Mouse (Mus musculus) kidney, adult 2 months (tissue): Measurements from ENCODE around the gene Fig4. TPM values are rescaled to one million over a fixed set of nuclear protein-coding genes. Genes with fewer than 3 reads are reported as not detected.

Source experiments
- DNase-seq: peaks from one replicate; pipeline ENCODE4 v3.0.0; 2021
- H3K27ac ChIP-seq: fragments of 200-500 bp; 2 replicates; pipeline ENCODE4 v1.5.1; 2012; ENCODE audit warnings: low read depth, low read length, control low read depth, inconsistent platforms; ENCODE audit not compliant: insufficient read depth
- H3K27me3 ChIP-seq: fragments of 200-500 bp; replicated peaks from 2 replicates; pipeline ENCODE4 v1.6.1; 2012; ENCODE audit warnings: mild to moderate bottlenecking, moderate library complexity, low read length, inconsistent platforms; ENCODE audit not compliant: control insufficient read depth, insufficient read depth
- H3K36me3 ChIP-seq: fragments of 200-500 bp; 2 replicates; pipeline ENCODE4 v1.6.1; 2012; ENCODE audit warnings: mild to moderate bottlenecking, moderate library complexity, low read length, inconsistent platforms; ENCODE audit not compliant: control insufficient read depth, insufficient read depth
- H3K4me1 ChIP-seq: fragments of 200-500 bp; 2 replicates; pipeline ENCODE4 v1.6.1; 2011; ENCODE audit warnings: low read length; ENCODE audit not compliant: control insufficient read depth, insufficient read depth
- H3K4me3 ChIP-seq: fragments of 200-500 bp; 2 replicates; pipeline ENCODE4 v1.5.1; 2011; ENCODE audit warnings: mild to moderate bottlenecking, low read depth, low read length, control low read depth; ENCODE audit not compliant: insufficient read depth
- CTCF ChIP-seq: fragments of 200-500 bp; conservative IDR thresholded peaks from 2 replicates; pipeline ENCODE4 v1.5.1; 2011; ENCODE audit warnings: low read depth, mild to moderate bottlenecking, control low read depth, low read length, moderate library complexity, mixed read lengths; ENCODE audit not compliant: insufficient read depth, insufficient read length
- POLR2A ChIP-seq: fragments of 200-500 bp; IDR thresholded peaks from one replicate; pipeline ENCODE4 v1.6.1; 2011; ENCODE audit warnings: low read depth, low read length, control low read depth
- WGBS: fragments of 180-500 bp; shearing (Covaris S2); methylation state at CpG from one replicate; pipeline ENCODE4 v1.1.7; 2018; 5-methylcytosine and 5-hydroxymethylcytosine counted together
- polyA plus RNA-seq: library from polyadenylated mRNA; depleted of rRNA; stranded (reverse); fragments of >200 nt; gene quantifications from 2 replicates; pipeline ENCODE4 v1.2.3, GENCODE M21; 2012

The Fig4 gene
- polyA plus RNA-seq, 1 experiment: 13.4 TPM

DNA sequence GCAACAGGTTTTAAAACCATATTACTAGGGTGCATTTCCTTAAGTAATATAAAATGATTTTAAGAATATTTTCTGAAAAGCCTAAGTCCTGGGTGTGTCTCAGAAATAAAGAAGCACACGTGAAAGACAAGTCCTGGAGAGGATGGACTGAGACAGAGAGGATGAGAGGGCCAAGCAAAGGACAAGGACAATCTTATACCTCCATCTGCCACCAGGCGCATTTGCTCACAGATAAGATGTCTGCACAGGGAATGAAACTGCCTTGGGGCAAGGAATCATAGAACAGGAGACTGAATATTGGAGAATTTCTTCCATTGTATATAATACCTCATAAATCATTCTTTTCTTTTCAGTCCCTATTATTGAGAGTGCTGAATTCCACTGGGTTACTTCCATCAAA is 67.0 kb downstream of the Fig4 start:
- Histone ChIP-seq H3K36me3 (no peaks in the 10 kb centered on the region), H3K4me3 (no peak overlapping the region), H3K4me1 (no peaks in the 10 kb centered on the region), H3K27me3 (no peaks in the 10 kb centered on the region), H3K27ac (no peak overlapping the region)
- TF ChIP-seq POLR2A: no peak
- no peak for TF ChIP-seq CTCF
- WGBS: 88% methylated on average over 2 of the region's 2 CpGs
- DNase-seq: no peak

DNA sequence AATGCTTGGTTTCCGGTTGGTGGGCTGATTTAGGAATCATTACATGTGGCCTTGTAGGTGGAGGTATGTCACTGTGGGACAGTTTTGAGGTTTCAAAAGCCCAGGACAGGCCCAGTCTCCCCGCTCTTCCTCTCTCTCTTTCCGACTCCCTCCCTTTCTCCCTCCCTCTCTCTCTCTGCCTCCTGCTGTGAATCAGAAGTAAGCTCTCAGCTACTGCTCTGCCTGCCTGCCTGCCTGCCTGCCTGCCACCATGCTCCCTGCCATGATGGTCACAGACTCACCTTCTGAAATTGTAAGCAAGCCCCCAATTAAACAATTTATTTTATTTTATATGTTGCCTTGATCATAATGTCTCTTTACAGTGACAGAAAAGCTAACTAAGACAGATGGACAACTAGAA is 67.5 kb downstream of the Fig4 start:
- WGBS: 94% methylated on average over 3 of the region's 3 CpGs

DNA sequence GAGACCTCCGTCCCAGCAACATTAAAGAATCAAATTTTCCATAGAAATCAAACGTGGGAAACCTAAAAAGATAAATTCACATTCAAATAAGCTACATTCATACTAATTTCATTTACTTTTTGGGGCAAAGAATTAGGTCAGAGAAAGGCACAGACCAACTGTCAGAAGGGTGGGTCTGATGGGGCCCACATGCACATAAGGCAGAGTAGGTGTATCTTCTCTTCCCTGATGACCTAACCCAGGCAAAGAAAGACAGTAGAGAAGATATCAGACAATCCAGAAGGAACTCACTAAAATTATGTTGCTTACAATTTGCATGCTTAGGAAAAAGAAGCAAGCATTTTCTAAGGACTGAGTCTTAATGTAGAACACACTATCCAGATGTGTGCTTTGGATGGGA is 67.9 kb downstream of the Fig4 start:
- no peak for DNase-seq
- Histone ChIP-seq H3K4me3 (no peak overlapping the region), H3K27me3 (no peaks in the 10 kb centered on the region), H3K27ac (no peak overlapping the region), H3K4me1 (no peaks in the 10 kb centered on the region), H3K36me3 (no peaks in the 10 kb centered on the region)
- TF ChIP-seq CTCF (no peak), POLR2A (no peak)
- WGBS: 92% methylated on average over 2 of the region's 2 CpGs

More for the DNA sequence above, 67.5 kb downstream of the Fig4 start:
- Histone ChIP-seq H3K4me1 (no peaks in the 10 kb centered on the region), H3K27ac (no peak overlapping the region), H3K27me3 (no peaks in the 10 kb centered on the region), H3K4me3 (no peak overlapping the region), H3K36me3 (no peaks in the 10 kb centered on the region)
- TF ChIP-seq POLR2A (no peak), CTCF (no peak)
- no peak for DNase-seq

- no peak for TF ChIP-seq CTCF
- TF ChIP-seq POLR2A: no peak
- H3K27ac ChIP-seq: no peak overlapping the region
- no peak for DNase-seq
- 75% methylated on average over 9 of the region's 9 CpGs for WGBS
- no peaks in the 10 kb centered on the region for H3K27me3 ChIP-seq
- no peaks in the 10 kb centered on the region for H3K36me3 ChIP-seq
- no peaks in the 10 kb centered on the region for H3K4me1 ChIP-seq
- H3K4me3 ChIP-seq: no peak overlapping the region
Observed at GRCm38 (mm10) chr10:41234552-41234951, 68.5 kb downstream of the Fig4 start.

DNA sequence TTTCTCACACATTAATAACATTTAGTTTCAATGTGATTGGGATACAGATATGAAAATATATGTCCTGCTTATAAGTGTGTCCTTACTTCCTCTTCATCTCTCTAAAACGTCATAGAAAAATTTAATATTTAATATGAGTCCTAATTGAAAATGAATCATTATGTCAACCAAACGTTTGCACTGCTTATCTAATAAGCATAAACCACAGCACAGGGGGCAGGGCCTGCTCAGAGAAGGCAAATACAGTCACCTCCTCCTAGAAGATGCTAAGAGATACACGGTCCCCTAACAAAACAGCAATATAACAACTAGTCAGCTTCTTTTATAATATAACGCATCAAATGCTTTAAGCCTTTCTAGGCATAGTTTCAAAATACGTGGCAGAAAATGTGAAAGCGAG is 69.9 kb downstream of the Fig4 start:
- WGBS: 86% methylated on average over 6 of the region's 6 CpGs
- no peak overlapping the region for H3K27ac ChIP-seq
- DNase-seq: no peak
- no peak overlapping the region for H3K4me3 ChIP-seq
- H3K27me3 ChIP-seq: no peaks in the 10 kb centered on the region
- H3K4me1 ChIP-seq: no peaks in the 10 kb centered on the region
- TF ChIP-seq CTCF: no peak
- TF ChIP-seq POLR2A: no peak
- no peaks in the 10 kb centered on the region for H3K36me3 ChIP-seq

- no peak overlapping the region for H3K4me3 ChIP-seq
- H3K27me3 ChIP-seq: no peaks in the 10 kb centered on the region
- H3K27ac ChIP-seq: no peak overlapping the region
- no peaks in the 10 kb centered on the region for H3K4me1 ChIP-seq
- TF ChIP-seq POLR2A (no peak), CTCF (no peak)
- 85% methylated on average over 6 of the region's 6 CpGs for WGBS
- no peak for DNase-seq
- no peaks in the 10 kb centered on the region for H3K36me3 ChIP-seq
Observed at GRCm38 (mm10) chr10:41231163-41231835, 71.8 kb downstream of the Fig4 start.

DNA sequence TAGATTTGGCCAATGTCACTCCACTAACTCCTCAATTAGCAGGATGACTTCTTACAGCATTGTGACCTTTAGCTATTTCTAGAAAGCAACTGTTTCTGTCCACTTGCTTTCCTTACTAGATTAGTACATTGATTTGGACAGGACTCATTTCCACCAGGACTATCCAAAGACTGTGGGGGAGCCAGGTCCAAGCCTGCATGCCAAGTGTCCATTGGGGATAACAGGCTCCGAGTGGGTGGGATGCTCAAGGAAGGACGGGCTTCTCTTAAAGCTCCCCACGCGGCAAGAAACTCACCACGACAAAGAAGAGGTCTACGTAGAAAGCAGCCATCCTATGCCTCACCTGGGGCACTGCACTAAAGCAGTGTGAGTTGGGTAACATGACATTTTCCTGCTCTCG is 75.4 kb downstream of the Fig4 start:
- Histone ChIP-seq H3K4me1 (no peaks in the 10 kb centered on the region), H3K27me3 (no peaks in the 10 kb centered on the region)

More for the DNA sequence above, 75.4 kb downstream of the Fig4 start:
- H3K36me3 ChIP-seq: no peaks in the 10 kb centered on the region
- TF ChIP-seq CTCF (no peak), POLR2A (no peak)
- WGBS: 93% methylated on average over 7 of the region's 7 CpGs
- no peak for DNase-seq
- no peak overlapping the region for H3K4me3 ChIP-seq
- H3K27ac ChIP-seq: no peak overlapping the region
